ENCODE assay signal across 7 mouse cellular contexts in the genomic region with DNA sequence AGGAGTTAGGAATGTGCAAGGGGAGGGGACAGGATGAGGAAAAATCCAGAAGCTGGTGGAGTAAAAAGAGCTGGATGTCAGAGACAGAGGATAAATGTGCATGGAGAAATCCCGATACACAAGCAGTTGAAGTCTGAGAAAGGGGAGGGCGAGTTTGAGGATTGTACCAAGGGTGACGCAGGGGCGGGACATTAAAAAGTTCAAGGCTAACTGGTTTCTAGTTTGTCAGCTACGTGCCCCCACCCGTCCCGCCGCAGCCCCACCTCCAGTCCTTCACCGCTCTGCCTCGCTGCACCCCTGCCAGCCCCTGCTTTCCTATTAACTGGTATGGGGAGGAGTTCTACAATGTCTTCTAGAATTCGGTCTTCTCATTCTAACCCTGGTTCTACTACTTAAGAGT. TPM values are rescaled to one million over a fixed set of nuclear protein-coding genes. Genes with fewer than 3 reads are reported as not detected.
DNase-seq lines count a peak whose midpoint lies in the region; ATAC-seq lines count a peak whose summit lies in the region.

No protein-coding gene starts in this region.

- H3K36me3 ChIP-seq in forebrain, embryonic 11.5 days (ENCODE audit: control insufficient read depth, insufficient read depth, low read length), result no peaks in the 10 kb centered on the region; the same call in 1 of the 2 replicates
- H3K36me3 ChIP-seq in kidney, embryonic 16.5 days (ENCODE audit: insufficient read depth, low read length), result peaks cover 37% of the 10 kb centered on the region
- peaks cover 23% of the 10 kb centered on the region; the same call in 1 of the 2 replicates for H3K36me3 ChIP-seq in macrophage (ENCODE audit: inconsistent target)

- peak overlapping the region; percentile 85 for H3K4me2 ChIP-seq in forebrain, embryonic 11.5 days (ENCODE audit: low read depth, low read length, severe bottlenecking)
- peak overlapping the region; percentile 67 for H3K4me2 ChIP-seq in kidney, embryonic 16.5 days (replicated peaks; ENCODE audit: low read depth, low read length)

- peaks cover 3% of the 10 kb centered on the region for H3K4me1 ChIP-seq in forebrain, embryonic 11.5 days (replicated peaks; ENCODE audit: control insufficient read depth, insufficient read depth, low read length)
- peaks cover 15% of the 10 kb centered on the region; the same call in 1 of the 2 replicates for H3K4me1 ChIP-seq in kidney, embryonic 16.5 days (ENCODE audit: insufficient read depth, low read length)

- WGBS in forebrain, embryonic 11.5 days, result 4% methylated on average over 11 of the region's 11 CpGs
- 2% methylated on average over 11 of the region's 11 CpGs for WGBS in kidney, embryonic 16.5 days
- WGBS in macrophage (ENCODE audit: missing documents), result 1% methylated on average over 11 of the region's 11 CpGs

- H3K4me3 ChIP-seq in forebrain, embryonic 11.5 days (ENCODE audit: low read depth, low read length), result peak overlapping the region; percentile 74
- H3K4me3 ChIP-seq in kidney, embryonic 16.5 days (ENCODE audit: low read length), result peak overlapping the region; percentile 87
- peak overlapping the region; percentile 97 for H3K4me3 ChIP-seq in macrophage (ENCODE audit: inconsistent target)

- no peaks in the 10 kb centered on the region for H3K9me3 ChIP-seq in forebrain, embryonic 11.5 days (ENCODE audit: control insufficient read depth, low read length)
- H3K9me3 ChIP-seq in kidney, embryonic 16.5 days (ENCODE audit: low read length), result no peaks in the 10 kb centered on the region

- peak; percentile 26; the same call in 1 of the 2 replicates for ATAC-seq in forebrain, embryonic 11.5 days (replicated peaks; ENCODE audit: low FRiP score)
- ATAC-seq in kidney, embryonic 16.5 days (ENCODE audit: low FRiP score, low TSS enrichment), result peak; percentile 74

- H3K79me2 ChIP-seq in macrophage (ENCODE audit: inconsistent target), result peaks cover 17% of the 10 kb centered on the region

- H3K9ac ChIP-seq in forebrain, embryonic 11.5 days (ENCODE audit: low read length), result peak overlapping the region; percentile 71
- H3K9ac ChIP-seq in kidney, embryonic 16.5 days (replicated peaks; ENCODE audit: low read length), result peak overlapping the region; percentile 85

- DNase-seq in CD4-positive, CD25-positive, alpha-beta regulatory T cell, adult 2 months (ENCODE audit: low read depth, low spot score), result peak; percentile 66
- DNase-seq in MEL-GATA-1-ER (ENCODE audit: extremely low read depth, low read depth), result peak; percentile 53
- DNase-seq in forebrain, embryonic 11.5 days (ENCODE audit: low spot score), result no peak
- peak; percentile 26 to 44 for DNase-seq in thymus, adult 18-20 months
- no peak for DNase-seq in retina, postnatal 1 day

- H3K27me3 ChIP-seq in forebrain, embryonic 11.5 days (ENCODE audit: control insufficient read depth, insufficient read depth, low read length), result no peaks in the 10 kb centered on the region
- no peaks in the 10 kb centered on the region for H3K27me3 ChIP-seq in kidney, embryonic 16.5 days (ENCODE audit: insufficient read depth, low read length)

- no peak overlapping the region for H3K27ac ChIP-seq in forebrain, embryonic 11.5 days (ENCODE audit: low read depth, low read length)
- peak overlapping the region; percentile 96 for H3K27ac ChIP-seq in kidney, embryonic 16.5 days (ENCODE audit: low read length)
- peak overlapping the region; percentile 39 for H3K27ac ChIP-seq in macrophage

RNA-seq across cellular contexts. Expression of gene Phb, which starts 0.4 kb away (rescaled TPM):
- 198 and 205 TPM in 2 replicates for polyA plus RNA-seq in forebrain, embryonic 11.5 days (2014; fragmentation: Nextera tagmentation; extraction: Ambion mirVana)
- 258 and 288 TPM in 2 replicates for polyA plus RNA-seq in kidney, embryonic 16.5 days (2015; fragmentation: Nextera tagmentation; extraction: Ambion mirVana)
- 100 to 1,000 TPM in 2 of 26 experiments, 10 to 100 TPM in 24; 28.4 to 130 (median 52.8) TPM for total RNA-seq in macrophage (2018; cell fraction: chromatin; rRNA removed)
- total RNA-seq in macrophage (2018; cell fraction: cytosol; rRNA removed), result 10 to 100 TPM; 33.5 to 62.3 (median 44.5) TPM
- 10 to 100 TPM; 16.1 to 63.1 (median 36.5) TPM for total RNA-seq in macrophage (2018; cell fraction: nucleus; rRNA removed)
- polyA plus RNA-seq in macrophage (2018), result 67.1 to 111 TPM (median 84.1 TPM) in 3 replicates

RNA-seq across cellular contexts. Expression of gene Zfp652, which starts 45.3 kb away (rescaled TPM):
- 11.9 and 13.9 TPM in 2 replicates for polyA plus RNA-seq in forebrain, embryonic 11.5 days (2014; fragmentation: Nextera tagmentation; extraction: Ambion mirVana)
- polyA plus RNA-seq in kidney, embryonic 16.5 days (2015; fragmentation: Nextera tagmentation; extraction: Ambion mirVana), result 22.6 and 24.0 TPM in 2 replicates
- 10 to 100 TPM in 20 of 26 experiments, 1 to 10 TPM in 6; 3.0 to 59.5 (median 33.4) TPM for total RNA-seq in macrophage (2018; cell fraction: chromatin; rRNA removed)
- 10 to 100 TPM in 24 of 26 experiments, 1 to 10 TPM in 2; 6.1 to 53.2 (median 16.7) TPM for total RNA-seq in macrophage (2018; cell fraction: cytosol; rRNA removed)
- total RNA-seq in macrophage (2018; cell fraction: nucleus; rRNA removed), result 10 to 100 TPM in 22 of 26 experiments, 1 to 10 TPM in 4; 7.5 to 68.1 (median 28.6) TPM
- 17.9 to 26.2 TPM (median 25.2 TPM) in 3 replicates for polyA plus RNA-seq in macrophage (2018)

RNA-seq across cellular contexts. Expression of gene B130006D01Rik, which starts 56.2 kb away (rescaled TPM):
- polyA plus RNA-seq in forebrain, embryonic 11.5 days (2014; fragmentation: Nextera tagmentation; extraction: Ambion mirVana), result 1.4 and 2.2 TPM in 2 replicates
- polyA plus RNA-seq in kidney, embryonic 16.5 days (2015; fragmentation: Nextera tagmentation; extraction: Ambion mirVana), result 1.1 and 1.8 TPM in 2 replicates
- 10 to 100 TPM in 14 of 26 experiments, 1 to 10 TPM in 12; 2.5 to 48.9 (median 13.2) TPM for total RNA-seq in macrophage (2018; cell fraction: chromatin; rRNA removed)
- total RNA-seq in macrophage (2018; cell fraction: cytosol; rRNA removed), result 1 to 10 TPM in 3 of 26 experiments, under 1 TPM in 15, not detected in 8; 0.03 to 1.2 (median 0.13) TPM
- 10 to 100 TPM in 7 of 26 experiments, 1 to 10 TPM in 17, under 1 TPM in 2; 0.54 to 30.1 (median 3.9) TPM for total RNA-seq in macrophage (2018; cell fraction: nucleus; rRNA removed)
- 0.11 to 0.15 TPM (median 0.11 TPM) in 3 replicates for polyA plus RNA-seq in macrophage (2018)

Comparison
In these comparisons a context has a peak if more than half of its experiments do, and no peak if none do; other contexts are left out.
1. DNase-seq: peak in CD4-positive, CD25-positive, alpha-beta regulatory T cell, adult 2 months (single experiment), MEL-GATA-1-ER (single experiment) and thymus, adult 18-20 months (2 of 2); none in forebrain, embryonic 11.5 days (single experiment) and retina, postnatal 1 day (single experiment).
2. Peak in every context shown above with its lines, with median percentiles within 50 percentile points of each other: H3K4me3 ChIP-seq.